Mouse (Mus musculus) lung, adult 2 months (tissue): Measurements from ENCODE around the gene Ncbp3.

Experiments used
- CTCF ChIP-seq: fragments of 200-500 bp; IDR thresholded peaks from 2 replicates; pipeline ENCODE4 v1.5.1; 2011; ENCODE audit warnings: mild to moderate bottlenecking, low read length, control low read depth; ENCODE audit not compliant: insufficient read depth
- POLR2A ChIP-seq: fragments of 200-500 bp; IDR thresholded peaks from 2 replicates; pipeline ENCODE4 v1.6.1; 2011; ENCODE audit warnings: low read depth, mild to moderate bottlenecking, control low read depth, low read length, borderline replicate concordance; ENCODE audit errors: extremely low read depth

GRCm38 (mm10) chr11:73007113-73007512 is 40.5 kb upstream of the Ncbp3 start:
- TF ChIP-seq CTCF (no peak), POLR2A (no peak)
